Mouse (Mus musculus): ENCODE measurements at regions not wholly inside any gene's neighbourhood (a gene's known extent, or its start where the extent isn't known, plus 50 kb on each side); places are given as distances from the start of the nearest gene placed in this dataset.

GRCm38 (mm10) chr9:94431540-94431939, 106.3 kb downstream of the 1190002N15Rik start:
- TF ChIP-seq CTCF (IDR thresholded peaks at IDR 0.05; ENCODE audit: insufficient read depth, low read length) = no peak
- TF ChIP-seq POLR2A (IDR thresholded peaks at IDR 0.05; ENCODE audit: borderline replicate concordance, extremely low read depth, low read depth, low read length) = no peak
